Mouse (Mus musculus) embryonic fibroblast, embryonic 13.5 days (primary cell): ENCODE measurements around the gene Vmn2r48.
"Not testable (repeated sequence)": the region's sequence is repeated elsewhere in the genome, so short reads cannot be mapped to it uniquely, and the experiment has no call there.

Source experiments
- CTCF ChIP-seq: IDR thresholded peaks from 2 replicates; pipeline ENCODE4 v1.5.1; 2011; ENCODE audit warnings: mild to moderate bottlenecking, control low read depth, low read length, moderate library complexity, borderline replicate concordance; ENCODE audit not compliant: insufficient read depth
- POLR2A ChIP-seq: IDR thresholded peaks from 2 replicates; pipeline ENCODE4 v1.6.1; 2011; ENCODE audit warnings: low read depth, mild to moderate bottlenecking, control low read depth, low read length, moderate library complexity

DNA sequence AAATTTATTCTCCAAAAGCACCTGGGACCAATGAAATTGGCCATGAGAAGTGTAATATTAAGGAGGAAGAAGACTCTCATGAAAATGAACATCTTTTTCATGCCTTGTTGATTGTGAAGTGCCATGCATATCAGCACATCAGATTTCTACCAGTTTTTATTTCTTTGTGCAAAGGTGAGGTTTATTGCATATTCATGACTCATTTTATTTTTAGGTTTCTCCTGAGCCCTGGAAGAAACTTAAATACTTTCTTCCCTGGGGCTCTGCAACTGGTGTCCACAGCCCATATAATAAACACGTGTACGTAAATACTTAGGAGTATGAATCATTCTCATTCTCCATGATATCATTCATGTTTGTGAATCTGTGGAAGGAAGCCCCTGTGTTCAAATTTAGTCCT lies at the start of gene Vmn2r48:
- not testable (repeated sequence) for TF ChIP-seq CTCF, POLR2A
